Mouse (Mus musculus) olfactory bulb, adult 2 months (tissue): ENCODE results near the gene Btg2. TPM values are rescaled to one million over a fixed set of nuclear protein-coding genes. Genes with fewer than 3 reads are reported as not detected.

Experiments
- H3K27ac ChIP-seq: fragments of 200-500 bp; 2 replicates; pipeline ENCODE4 v1.5.1; 2012; ENCODE audit warnings: low read depth, low read length; ENCODE audit not compliant: insufficient read depth
- H3K4me1 ChIP-seq: fragments of 200-500 bp; 2 replicates; pipeline ENCODE4 v1.6.1; 2012; ENCODE audit warnings: low read length; ENCODE audit not compliant: control insufficient read depth, insufficient read depth
- H3K4me3 ChIP-seq: fragments of 200-500 bp; 2 replicates; pipeline ENCODE4 v1.5.1; 2012; ENCODE audit warnings: mild to moderate bottlenecking, low read depth, low read length, moderate library complexity; ENCODE audit not compliant: insufficient read depth
- CTCF ChIP-seq: fragments of 200-500 bp; IDR thresholded peaks from 2 replicates; pipeline ENCODE4 v1.5.1; 2012; ENCODE audit warnings: low read depth, mild to moderate bottlenecking, low read length, moderate library complexity; ENCODE audit not compliant: insufficient read depth
- POLR2A ChIP-seq: fragments of 200-500 bp; IDR thresholded peaks from 2 replicates; pipeline ENCODE4 v1.6.1; 2012; ENCODE audit warnings: mild to moderate bottlenecking, low read depth, low read length, moderate library complexity; ENCODE audit not compliant: insufficient read depth
- WGBS: fragments of 180-500 bp; shearing (Covaris S2); methylation state at CpG from one replicate; pipeline ENCODE4 v1.1.7; 2018; 5-methylcytosine and 5-hydroxymethylcytosine counted together
- polyA plus RNA-seq: library from polyadenylated mRNA; stranded (reverse); fragments of >200 nt; gene quantifications from 2 replicates; pipeline ENCODE4 v1.2.4, GENCODE M21; 2012; ENCODE audit warnings: low replicate concordance; ENCODE audit not compliant: missing spikeins, insufficient read depth, insufficient read length

The Btg2 gene
- polyA plus RNA-seq, 1 experiment: 111 TPM

- H3K4me3 ChIP-seq: no peak overlapping the region
- WGBS: 96% methylated on average over 5 of the region's 5 CpGs
- TF ChIP-seq POLR2A (no peak), CTCF (no peak)
- H3K27ac ChIP-seq: no peak overlapping the region
- H3K4me1 ChIP-seq: peaks cover 3% of the 10 kb centered on the region
These were observed 31.5 kb upstream of the Btg2 start for GRCm38 (mm10) chr1:134110449-134110848.

DNA sequence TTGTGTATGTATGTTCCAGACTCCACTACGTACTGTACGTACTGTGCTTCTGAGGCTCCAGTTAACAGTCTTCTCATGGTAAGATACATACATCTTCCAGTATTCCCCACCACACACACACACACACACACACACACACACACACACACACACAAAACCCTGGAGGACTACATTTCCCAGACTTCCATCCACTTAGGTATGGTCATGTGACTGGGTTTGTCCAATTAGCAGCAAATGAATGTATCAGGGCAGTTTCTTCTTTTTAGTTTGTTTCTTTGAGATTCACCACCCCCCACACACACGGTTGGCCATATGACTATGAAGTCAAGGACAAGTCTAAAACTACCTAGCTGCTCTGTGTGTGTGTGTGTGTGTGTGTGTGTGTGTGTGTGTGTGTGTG is 31.1 kb upstream of the Btg2 start:
- Histone ChIP-seq H3K27ac (no peak overlapping the region), H3K4me1 (no peaks in the 10 kb centered on the region), H3K4me3 (no peak overlapping the region)
- WGBS: 80% methylated on average over 3 of the region's 3 CpGs
- TF ChIP-seq CTCF (no peak), POLR2A (no peak)

DNA sequence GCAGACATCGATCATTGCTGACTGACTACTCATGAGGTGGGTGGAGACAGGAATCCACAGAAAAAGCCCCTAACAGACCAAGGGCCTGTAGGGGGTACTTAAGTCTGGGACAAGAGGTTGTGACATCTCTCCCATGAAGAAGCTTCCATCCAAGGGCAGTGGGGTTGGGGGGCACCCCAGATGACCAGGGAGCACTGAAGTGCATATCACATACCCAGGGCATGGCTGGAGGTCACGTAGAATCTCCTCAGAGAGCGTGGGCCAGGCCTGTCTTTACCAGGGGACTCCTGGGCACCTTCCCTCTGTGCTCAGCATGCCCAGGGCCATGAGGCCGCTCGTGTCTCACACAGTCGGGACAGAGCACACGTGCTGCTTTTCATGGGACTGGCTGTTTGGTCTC is 28.9 kb upstream of the Btg2 start:
- no peak overlapping the region for H3K4me3 ChIP-seq
- WGBS: 95% methylated on average over 7 of the region's 7 CpGs
- no peak overlapping the region for H3K27ac ChIP-seq
- no peak for TF ChIP-seq POLR2A
- no peak for TF ChIP-seq CTCF
- no peaks in the 10 kb centered on the region for H3K4me1 ChIP-seq

GRCm38 (mm10) chr1:134106719-134107118 is 27.8 kb upstream of the Btg2 start:
- no peak overlapping the region for H3K4me3 ChIP-seq
- WGBS: 2% methylated on average over 5 of the region's 5 CpGs

DNA sequence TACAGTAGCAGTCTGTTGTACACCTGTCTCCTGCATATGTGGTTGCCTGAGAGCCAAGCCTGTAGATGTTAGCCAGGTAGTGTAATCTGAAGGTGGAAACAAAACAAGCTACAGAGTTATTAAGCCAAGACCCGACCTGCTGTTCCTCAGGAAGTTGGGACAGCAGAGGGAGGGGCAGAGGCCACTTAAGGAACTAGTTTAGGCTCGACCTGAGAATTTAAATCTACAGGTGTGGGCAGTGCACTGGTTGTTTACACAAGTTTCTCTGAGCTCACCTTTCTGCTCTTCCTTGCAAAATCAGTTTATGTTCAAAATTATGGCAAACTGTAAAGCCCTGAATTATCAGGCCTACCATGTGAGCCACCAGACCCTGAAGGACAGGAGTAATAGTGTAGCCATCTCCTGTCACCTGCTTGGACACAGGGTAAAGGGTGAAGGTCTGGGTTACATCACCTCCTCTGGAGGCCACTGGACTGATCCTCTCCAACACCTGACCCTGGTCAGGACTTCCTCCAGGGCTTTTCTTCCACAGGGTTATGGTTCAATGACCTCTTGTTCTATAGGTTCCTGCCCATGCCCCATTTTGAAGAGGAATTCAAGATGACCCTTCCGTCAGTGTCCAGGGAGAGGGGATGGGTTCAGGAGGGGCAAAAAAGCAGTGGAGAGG is 27.0 kb upstream of the Btg2 start:
- TF ChIP-seq CTCF (no peak), POLR2A (no peak)
- Histone ChIP-seq H3K4me1 (no peaks in the 10 kb centered on the region), H3K4me3 (no peak overlapping the region), H3K27ac (no peak overlapping the region)
- WGBS: 72% methylated on average over 3 of the region's 3 CpGs

More at GRCm38 (mm10) chr1:134106719-134107118, 27.8 kb upstream of the Btg2 start:
- no peak overlapping the region for H3K27ac ChIP-seq
- TF ChIP-seq POLR2A: no peak
- TF ChIP-seq CTCF: peak; percentile 79
- no peaks in the 10 kb centered on the region for H3K4me1 ChIP-seq

DNA sequence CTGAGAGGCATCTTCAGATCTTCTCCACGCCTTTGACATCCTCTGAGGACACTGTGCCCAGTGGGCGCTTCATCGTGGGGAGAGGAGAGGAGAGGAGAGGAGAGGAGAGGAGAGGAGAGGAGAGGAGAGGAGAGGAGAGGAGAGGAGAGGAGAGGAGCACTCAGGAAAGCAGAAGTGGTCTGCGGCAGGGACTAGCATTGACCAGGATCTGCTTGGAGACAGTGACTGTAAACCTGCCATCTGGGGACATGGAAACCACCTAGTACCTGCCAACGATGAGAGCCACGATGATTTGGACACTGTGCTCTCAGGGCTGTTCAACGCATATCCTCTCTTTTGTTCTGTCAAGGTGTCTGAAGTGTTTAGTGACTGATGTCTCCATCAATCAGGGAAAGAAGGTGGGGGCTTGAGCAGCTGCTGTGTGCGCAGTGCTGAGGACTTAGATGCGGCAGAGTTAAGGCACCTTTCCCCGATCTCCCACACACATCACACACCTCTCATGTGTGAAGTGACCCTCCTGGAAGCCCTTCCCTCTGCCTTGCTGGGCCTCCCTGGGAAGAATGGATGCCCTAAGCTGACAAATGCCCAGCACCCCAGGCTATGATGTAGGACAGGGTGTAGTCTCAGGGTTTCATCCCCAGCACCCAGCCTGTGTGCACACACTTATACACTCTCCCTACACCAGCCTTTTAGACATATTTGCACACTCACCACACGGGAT is 26.3 kb upstream of the Btg2 start:
- Histone ChIP-seq H3K4me1 (no peaks in the 10 kb centered on the region), H3K4me3 (no peak overlapping the region), H3K27ac (no peak overlapping the region)
- 89% methylated on average over 11 of the region's 11 CpGs for WGBS
- TF ChIP-seq CTCF (no peak), POLR2A (no peak)

- Histone ChIP-seq H3K4me3 (no peak overlapping the region), H3K4me1 (peaks cover 9% of the 10 kb centered on the region), H3K27ac (no peak overlapping the region)
- TF ChIP-seq POLR2A (no peak), CTCF (no peak)
- WGBS: 65% methylated on average over 5 of the region's 5 CpGs
These were observed 24.9 kb upstream of the Btg2 start for GRCm38 (mm10) chr1:134103861-134104260.

GRCm38 (mm10) chr1:134101593-134101992 is 22.7 kb upstream of the Btg2 start:
- Histone ChIP-seq H3K27ac (no peak overlapping the region), H3K4me1 (peaks cover 28% of the 10 kb centered on the region), H3K4me3 (no peak overlapping the region)
- WGBS: 85% methylated on average over 3 of the region's 3 CpGs
- TF ChIP-seq POLR2A: no peak
- TF ChIP-seq CTCF: no peak

GRCm38 (mm10) chr1:134100928-134101327 is 22.0 kb upstream of the Btg2 start:
- Histone ChIP-seq H3K4me1 (peaks cover 34% of the 10 kb centered on the region), H3K27ac (no peak overlapping the region), H3K4me3 (no peak overlapping the region)
- WGBS: 91% methylated on average over 4 of the region's 4 CpGs
- TF ChIP-seq POLR2A: no peak
- no peak for TF ChIP-seq CTCF

GRCm38 (mm10) chr1:134100401-134100800 is 21.5 kb upstream of the Btg2 start:
- 90% methylated on average over 5 of the region's 5 CpGs for WGBS
- peaks cover 39% of the 10 kb centered on the region for H3K4me1 ChIP-seq
- H3K27ac ChIP-seq: no peak overlapping the region
- H3K4me3 ChIP-seq: no peak overlapping the region
- TF ChIP-seq POLR2A (no peak), CTCF (no peak)
